Mouse (Mus musculus): ENCODE results near the gene Dync2h1. TPM values are rescaled to one million over a fixed set of nuclear protein-coding genes. Genes with fewer than 3 reads are reported as not detected.

Dync2h1 gene
- polyA plus RNA-seq, 1 experiment: 1.1 TPM

DNA sequence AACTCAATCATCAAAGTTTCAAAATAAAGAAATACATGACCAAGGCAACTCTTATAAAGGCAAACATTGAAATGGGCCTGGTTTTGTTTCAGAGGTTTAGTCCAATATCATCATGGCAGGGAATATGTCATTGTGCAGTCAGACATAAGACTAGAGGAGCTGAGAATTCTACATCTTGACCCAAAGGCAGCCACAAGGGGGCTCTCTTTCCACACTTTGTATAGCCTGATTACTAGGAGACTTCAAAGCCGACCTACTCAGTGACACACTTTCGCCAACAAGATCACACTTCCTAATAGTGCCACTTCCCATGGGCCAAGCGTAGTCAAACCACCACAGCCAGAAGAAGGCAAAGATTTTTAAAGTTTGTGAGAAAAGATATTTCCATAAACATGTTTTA, 133.7 kb downstream of the Dync2h1 start:
- H3K4me3 ChIP-seq: no peak overlapping the region
- H3K36me3 ChIP-seq (ENCODE audit: control insufficient read depth, insufficient read depth): no peaks in the 10 kb centered on the region
- H3K79me2 ChIP-seq (ENCODE audit: control insufficient read depth, insufficient read depth): no peaks in the 10 kb centered on the region
- no peak overlapping the region for H3K4me2 ChIP-seq (ENCODE audit: low read depth)
- no peaks in the 10 kb centered on the region for H3K27me3 ChIP-seq (ENCODE audit: control insufficient read depth, insufficient read depth, insufficient read length)
- TF ChIP-seq E2F4 (IDR thresholded peaks at IDR 0.05; ENCODE audit: insufficient read depth) (no peak), TCF3 (IDR thresholded peaks at IDR 0.05; ENCODE audit: insufficient read length, low read depth) (no peak), POLR2AphosphoS2 (IDR thresholded peaks at IDR 0.05; ENCODE audit: insufficient read length, low read depth) (no peak), POLR2A (IDR thresholded peaks at IDR 0.05; ENCODE audit: insufficient read length, low read depth) (no peak), MYOG (IDR thresholded peaks at IDR 0.05; ENCODE audit: control insufficient read depth in 1 of 3, insufficient read depth in 1 of 3, insufficient read length in 2 of 3, low read depth in 2 of 3) (no peak), REST (IDR thresholded peaks at IDR 0.05; ENCODE audit: insufficient read depth, insufficient read length) (no peak), CEBPB (IDR thresholded peaks at IDR 0.05; ENCODE audit: insufficient read depth, poor library complexity, severe bottlenecking) (no peak), MYOD1 (IDR thresholded peaks at IDR 0.05; ENCODE audit: control insufficient read depth in 1 of 3, insufficient read length in 2 of 3, low read depth in 2 of 3) (no peak), USF1 (IDR thresholded peaks at IDR 0.05; ENCODE audit: low read depth) (no peak), SRF (IDR thresholded peaks at IDR 0.05; ENCODE audit: control insufficient read depth, insufficient read length, low read depth) (no peak), MAX (IDR thresholded peaks at IDR 0.05; ENCODE audit: low read depth) (no peak), TCF12 (IDR thresholded peaks at IDR 0.05; ENCODE audit: insufficient read depth, poor library complexity, severe bottlenecking) (no peak)
- H3ac ChIP-seq (ENCODE audit: control insufficient read depth, insufficient read length): no peak overlapping the region

DNA sequence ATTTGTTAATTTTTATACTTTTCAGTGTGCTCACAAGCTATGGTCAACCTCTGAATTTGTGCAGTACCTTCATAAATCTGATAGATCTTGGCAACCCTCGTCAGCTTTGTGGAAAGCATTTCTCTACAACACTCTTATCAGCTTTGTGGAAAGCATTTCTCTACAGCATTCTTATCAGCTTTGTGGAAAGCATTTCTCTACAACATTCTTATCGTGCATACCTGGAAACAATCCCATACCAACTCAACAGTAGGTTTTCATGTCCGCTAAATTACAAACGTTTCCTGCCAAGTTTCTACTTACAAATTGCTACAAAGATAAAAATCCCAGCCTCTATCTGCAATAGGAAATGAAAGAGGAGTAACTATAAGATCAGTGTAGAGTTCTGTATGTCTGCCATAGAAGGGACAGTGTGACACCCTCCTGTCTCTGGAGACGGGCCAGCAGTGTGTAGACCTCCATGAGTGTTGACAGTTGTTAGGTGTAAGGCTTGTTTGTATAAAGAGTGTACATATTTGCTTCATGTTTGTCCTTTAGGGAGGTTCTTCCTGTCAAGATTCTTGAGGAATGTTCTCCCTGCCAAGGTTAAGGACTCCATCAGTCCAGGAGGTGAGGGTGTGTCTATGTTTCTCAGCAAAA, 141.5 kb downstream of the Dync2h1 start:
- no peaks in the 10 kb centered on the region for H3K79me2 ChIP-seq (ENCODE audit: control insufficient read depth, insufficient read depth)
- H3K27me3 ChIP-seq (ENCODE audit: control insufficient read depth, insufficient read depth, insufficient read length): no peaks in the 10 kb centered on the region
- no peak overlapping the region for H3K4me2 ChIP-seq (ENCODE audit: low read depth)
- no peak overlapping the region for H3ac ChIP-seq (ENCODE audit: control insufficient read depth, insufficient read length)
- peaks cover 5% of the 10 kb centered on the region for H3K36me3 ChIP-seq (ENCODE audit: control insufficient read depth, insufficient read depth)
- TF ChIP-seq USF1 (IDR thresholded peaks at IDR 0.05; ENCODE audit: low read depth) (no peak), REST (IDR thresholded peaks at IDR 0.05; ENCODE audit: insufficient read depth, insufficient read length) (no peak), MYOG (IDR thresholded peaks at IDR 0.05; ENCODE audit: control insufficient read depth in 1 of 3, insufficient read depth in 1 of 3, insufficient read length in 2 of 3, low read depth in 2 of 3) (no peak), MAX (IDR thresholded peaks at IDR 0.05; ENCODE audit: low read depth) (no peak), CEBPB (IDR thresholded peaks at IDR 0.05; ENCODE audit: insufficient read depth, poor library complexity, severe bottlenecking) (no peak), POLR2AphosphoS2 (IDR thresholded peaks at IDR 0.05; ENCODE audit: insufficient read length, low read depth) (no peak), SRF (IDR thresholded peaks at IDR 0.05; ENCODE audit: control insufficient read depth, insufficient read length, low read depth) (no peak)
- no peak overlapping the region for H3K4me3 ChIP-seq

- no peak for TF ChIP-seq TCF3 (IDR thresholded peaks at IDR 0.05; ENCODE audit: insufficient read length, low read depth)
- no peak for TF ChIP-seq POLR2A (IDR thresholded peaks at IDR 0.05; ENCODE audit: insufficient read length, low read depth)
- TF ChIP-seq POLR2AphosphoS2 (IDR thresholded peaks at IDR 0.05; ENCODE audit: insufficient read length, low read depth): no peak
- no peak for TF ChIP-seq CEBPB (IDR thresholded peaks at IDR 0.05; ENCODE audit: insufficient read depth, poor library complexity, severe bottlenecking)
- no peak for TF ChIP-seq USF1 (IDR thresholded peaks at IDR 0.05; ENCODE audit: low read depth)
- no peak for TF ChIP-seq MYOG (IDR thresholded peaks at IDR 0.05; ENCODE audit: control insufficient read depth in 1 of 3, insufficient read depth in 1 of 3, insufficient read length in 2 of 3, low read depth in 2 of 3)
- no peak for TF ChIP-seq MAX (IDR thresholded peaks at IDR 0.05; ENCODE audit: low read depth)
- no peak for TF ChIP-seq MYOD1 (IDR thresholded peaks at IDR 0.05; ENCODE audit: control insufficient read depth in 1 of 3, insufficient read length in 2 of 3, low read depth in 2 of 3)
- TF ChIP-seq REST (IDR thresholded peaks at IDR 0.05; ENCODE audit: insufficient read depth, insufficient read length): no peak
- no peak for TF ChIP-seq SRF (IDR thresholded peaks at IDR 0.05; ENCODE audit: control insufficient read depth, insufficient read length, low read depth)
- no peak for TF ChIP-seq TCF12 (IDR thresholded peaks at IDR 0.05; ENCODE audit: insufficient read depth, poor library complexity, severe bottlenecking)
- TF ChIP-seq E2F4 (IDR thresholded peaks at IDR 0.05; ENCODE audit: insufficient read depth): no peak
These were observed 143.0 kb downstream of the Dync2h1 start for GRCm38 (mm10) chr9:7041231-7041630.

DNA sequence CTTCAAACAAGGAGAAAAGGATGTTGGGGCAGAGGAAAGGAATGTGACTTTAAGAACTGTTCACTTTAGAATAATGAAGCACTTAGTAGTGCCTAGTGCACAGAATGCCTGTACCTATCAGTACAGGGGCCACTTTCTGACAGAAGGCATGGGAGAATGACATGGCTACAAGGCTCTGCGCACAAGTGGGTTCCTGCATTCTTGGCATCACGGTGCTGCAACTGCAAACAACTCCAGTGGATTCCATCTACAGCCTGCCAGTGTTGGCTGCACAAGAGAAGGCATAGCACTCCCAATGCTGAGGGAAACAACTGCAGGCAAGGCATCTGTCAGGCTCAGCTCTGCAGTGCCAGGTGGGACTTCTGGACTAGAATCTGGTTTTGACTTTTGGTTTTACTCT, 151.7 kb downstream of the Dync2h1 start:
- Histone ChIP-seq H3K4me2 (ENCODE audit: low read depth) (no peak overlapping the region), H3K4me3 (no peak overlapping the region), H3ac (ENCODE audit: control insufficient read depth, insufficient read length) (no peak overlapping the region), H3K79me2 (ENCODE audit: control insufficient read depth, insufficient read depth) (no peaks in the 10 kb centered on the region), H3K36me3 (ENCODE audit: control insufficient read depth, insufficient read depth) (peaks cover 11% of the 10 kb centered on the region), H3K27me3 (ENCODE audit: control insufficient read depth, insufficient read depth, insufficient read length) (no peaks in the 10 kb centered on the region)
- no peak for TF ChIP-seq POLR2A (IDR thresholded peaks at IDR 0.05; ENCODE audit: insufficient read length, low read depth)
- no peak for TF ChIP-seq POLR2AphosphoS2 (IDR thresholded peaks at IDR 0.05; ENCODE audit: insufficient read length, low read depth)
- TF ChIP-seq TCF3 (IDR thresholded peaks at IDR 0.05; ENCODE audit: insufficient read length, low read depth): no peak
- TF ChIP-seq TCF12 (IDR thresholded peaks at IDR 0.05; ENCODE audit: insufficient read depth, poor library complexity, severe bottlenecking): no peak
- TF ChIP-seq REST (IDR thresholded peaks at IDR 0.05; ENCODE audit: insufficient read depth, insufficient read length): no peak
- TF ChIP-seq MAX (IDR thresholded peaks at IDR 0.05; ENCODE audit: low read depth): no peak
- TF ChIP-seq MYOD1 (IDR thresholded peaks at IDR 0.05; ENCODE audit: control insufficient read depth in 1 of 3, insufficient read length in 2 of 3, low read depth in 2 of 3): no peak
- TF ChIP-seq E2F4 (IDR thresholded peaks at IDR 0.05; ENCODE audit: insufficient read depth): no peak
- TF ChIP-seq CEBPB (IDR thresholded peaks at IDR 0.05; ENCODE audit: insufficient read depth, poor library complexity, severe bottlenecking): no peak
- no peak for TF ChIP-seq MYOG (IDR thresholded peaks at IDR 0.05; ENCODE audit: control insufficient read depth in 1 of 3, insufficient read depth in 1 of 3, insufficient read length in 2 of 3, low read depth in 2 of 3)
- no peak for TF ChIP-seq SRF (IDR thresholded peaks at IDR 0.05; ENCODE audit: control insufficient read depth, insufficient read length, low read depth)
- TF ChIP-seq USF1 (IDR thresholded peaks at IDR 0.05; ENCODE audit: low read depth): no peak

More at GRCm38 (mm10) chr9:7041231-7041630, 143.0 kb downstream of the Dync2h1 start:
- Histone ChIP-seq H3K4me2 (ENCODE audit: low read depth) (no peak overlapping the region), H3K4me3 (no peak overlapping the region), H3ac (ENCODE audit: control insufficient read depth, insufficient read length) (no peak overlapping the region), H3K79me2 (ENCODE audit: control insufficient read depth, insufficient read depth) (no peaks in the 10 kb centered on the region), H3K27me3 (ENCODE audit: control insufficient read depth, insufficient read depth, insufficient read length) (no peaks in the 10 kb centered on the region), H3K36me3 (ENCODE audit: control insufficient read depth, insufficient read depth) (peaks cover 9% of the 10 kb centered on the region)
